Mouse (Mus musculus) embryonic facial prominence, embryonic 13.5 days (tissue): ENCODE results near the gene Tph1. TPM values are rescaled to one million over a fixed set of nuclear protein-coding genes. Genes with fewer than 3 reads are reported as not detected.

Experiments
- polyA plus RNA-seq: library from polyadenylated mRNA; unstranded; fragments of >200 nt; fragmentation: Nextera tagmentation; extraction: Ambion mirVana; gene quantifications from 2 replicates; pipeline ENCODE4 v1.2.1, GENCODE M21; 2015

Tph1 gene
- polyA plus RNA-seq, 1 experiment from 2014 or later = 0.25 TPM

Other genes starting within 250 kb of the Tph1 start
- 15.4 and 17.1 TPM in 2 replicates for gene Sergef, start 32.7 kb downstream of the Tph1 start, polyA plus RNA-seq
- 33.3 and 35.8 TPM in 2 replicates for gene Saal1, start 38.1 kb upstream of the Tph1 start, polyA plus RNA-seq
- gene Saa3, start 43.2 kb upstream of the Tph1 start, polyA plus RNA-seq = 0.11 and 0.13 TPM in 2 replicates
- gene Saa4, start 60.1 kb upstream of the Tph1 start, polyA plus RNA-seq = 0.21 TPM in 1 of 2 replicates, not detected in the other
- 0.78 TPM in 1 of 2 replicates, not detected in the other for gene Saa1, start 70.4 kb upstream of the Tph1 start, polyA plus RNA-seq
- not detected in 2 replicates for gene Saa2, start 79.3 kb upstream of the Tph1 start, polyA plus RNA-seq
- 25.0 and 25.7 TPM in 2 replicates for gene Hps5, start 123.5 kb upstream of the Tph1 start, polyA plus RNA-seq
- gene Gtf2h1, start 123.6 kb upstream of the Tph1 start, polyA plus RNA-seq = 50.8 and 53.6 TPM in 2 replicates
- gene Ldha, start 168.9 kb upstream of the Tph1 start, polyA plus RNA-seq = 1,326 and 1,347 TPM in 2 replicates
- not detected in 2 replicates for gene Ldhc, start 188.7 kb upstream of the Tph1 start, polyA plus RNA-seq
- gene Tsg101, start 247.4 kb upstream of the Tph1 start, polyA plus RNA-seq = 198 TPM in 2 replicates